8 mouse cellular contexts compared by ENCODE assay signal in genomic region chr10:24630469-24631081, GRCm38 (mm10). TPM values are rescaled to one million over a fixed set of nuclear protein-coding genes. Genes with fewer than 3 reads are reported as not detected.
DNase-seq lines count a peak whose midpoint lies in the region; ATAC-seq and TF ChIP-seq lines count a peak whose summit lies in the region.

No protein-coding gene starts in this region.

- no peaks in the 10 kb centered on the region for H3K36me3 ChIP-seq in limb, embryonic 13.5 days
- no peaks in the 10 kb centered on the region for H3K36me3 ChIP-seq in myocyte (ENCODE audit: control insufficient read depth, insufficient read depth)

- no peaks in the 10 kb centered on the region for H3K27me3 ChIP-seq in limb, embryonic 13.5 days
- no peaks in the 10 kb centered on the region for H3K27me3 ChIP-seq in myocyte (ENCODE audit: control insufficient read depth, insufficient read depth, insufficient read length)

- ATAC-seq in cerebellum, adult (ENCODE audit: insufficient number of reproducible peaks, low FRiP score, low TSS enrichment) = peak; percentile 64; the same call in 1 of the 2 replicates
- ATAC-seq in limb, embryonic 13.5 days (ENCODE audit: low FRiP score, low read depth) = no peak; the same call in 1 of the 2 replicates

- H3K4me3 ChIP-seq in limb, embryonic 13.5 days = no peak overlapping the region
- no peak overlapping the region for H3K4me3 ChIP-seq in myocyte

- no peaks in the 10 kb centered on the region for H3K79me2 ChIP-seq in myocyte (ENCODE audit: control insufficient read depth, insufficient read depth)

- no peaks in the 10 kb centered on the region for H3K9me3 ChIP-seq in limb, embryonic 13.5 days

- no peak overlapping the region for H3K27ac ChIP-seq in limb, embryonic 13.5 days

- H3K9ac ChIP-seq in limb, embryonic 13.5 days = no peak overlapping the region

- TF ChIP-seq POLR2A in myocyte (IDR thresholded peaks at IDR 0.05; ENCODE audit: insufficient read length, low read depth) = no peak

- no peak overlapping the region for H3ac ChIP-seq in myocyte (ENCODE audit: control insufficient read depth, insufficient read length)

- peak overlapping the region; percentile 36; the same call in 1 of the 2 replicates for H3K4me2 ChIP-seq in limb, embryonic 13.5 days (replicated peaks)
- peak overlapping the region; percentile 46 for H3K4me2 ChIP-seq in myocyte (ENCODE audit: low read depth)

- peaks cover 7% of the 10 kb centered on the region; the same call in 1 of the 2 replicates for H3K4me1 ChIP-seq in limb, embryonic 13.5 days

- no peak for DNase-seq in cerebellum, adult 11-12 months
- DNase-seq in cerebellum, postnatal 10 days = peak; percentile 86 to 89
- DNase-seq in frontal cortex, adult 2 months (ENCODE audit: extremely low spot score in 1 of 2, low spot score in 1 of 2) = peak; percentile 37 to 88
- DNase-seq in induced T-regulatory cell, adult 2 months (ENCODE audit: low read depth) = peak; percentile 84
- DNase-seq in spleen, postnatal 36 days (ENCODE audit: low spot score in 2 of 2) = peak; percentile 29 to 32

- WGBS in limb, embryonic 13.5 days = 22% methylated on average over 18 of the region's 18 CpGs

TF ChIP-seq in myocyte, 11 proteins besides CTCF, POLR2A, EP300 and RAD21:
- TF ChIP-seq MYOD1 (IDR thresholded peaks at IDR 0.05; ENCODE audit: control insufficient read depth in 1 of 3, insufficient read length in 2 of 3, low read depth in 2 of 3) (no peak), E2F4 (IDR thresholded peaks at IDR 0.05; ENCODE audit: insufficient read depth) (no peak), TCF3 (IDR thresholded peaks at IDR 0.05; ENCODE audit: insufficient read length, low read depth) (no peak), TCF12 (IDR thresholded peaks at IDR 0.05; ENCODE audit: insufficient read depth, poor library complexity, severe bottlenecking) (no peak), MAX (IDR thresholded peaks at IDR 0.05; ENCODE audit: low read depth) (no peak), MYOG (IDR thresholded peaks at IDR 0.05; ENCODE audit: control insufficient read depth in 1 of 3, insufficient read depth in 1 of 3, insufficient read length in 2 of 3, low read depth in 2 of 3) (no peak), POLR2AphosphoS2 (IDR thresholded peaks at IDR 0.05; ENCODE audit: insufficient read length, low read depth) (no peak), CEBPB (IDR thresholded peaks at IDR 0.05; ENCODE audit: insufficient read depth, poor library complexity, severe bottlenecking) (no peak)

RNA-seq across cellular contexts. Expression of gene Ccn2, which starts 35.3 kb away (rescaled TPM):
- polyA plus RNA-seq in frontal cortex, adult 2 months (2012; rRNA removed) = 38.3 and 38.7 TPM in 2 replicates
- polyA plus RNA-seq in limb, embryonic 13.5 days (2015; fragmentation: Nextera tagmentation; extraction: Ambion mirVana) = 15.9 and 17.1 TPM in 2 replicates
- polyA plus RNA-seq in myocyte (2012; fragmentation: generic; extraction: Trizol) = 7.2 TPM
